Mouse (Mus musculus) thymus, adult 2 months (tissue): ENCODE measurements around the gene Plcg2.

ENCODE experiments used
- CTCF ChIP-seq: fragments of 200-500 bp; IDR thresholded peaks from 2 replicates; pipeline ENCODE4 v1.5.1; 2012; ENCODE audit warnings: mild to moderate bottlenecking, control low read depth, low read length, moderate library complexity, borderline replicate concordance; ENCODE audit not compliant: control insufficient read depth, poor library complexity, insufficient read depth; ENCODE audit errors: extremely low read depth
- POLR2A ChIP-seq: fragments of 200-500 bp; IDR thresholded peaks from 2 replicates; pipeline ENCODE4 v1.6.1; 2012; ENCODE audit warnings: mild to moderate bottlenecking, low read length, control low read depth, moderate library complexity; ENCODE audit not compliant: control insufficient read depth, poor library complexity, insufficient read depth; ENCODE audit errors: extremely low read depth

DNA sequence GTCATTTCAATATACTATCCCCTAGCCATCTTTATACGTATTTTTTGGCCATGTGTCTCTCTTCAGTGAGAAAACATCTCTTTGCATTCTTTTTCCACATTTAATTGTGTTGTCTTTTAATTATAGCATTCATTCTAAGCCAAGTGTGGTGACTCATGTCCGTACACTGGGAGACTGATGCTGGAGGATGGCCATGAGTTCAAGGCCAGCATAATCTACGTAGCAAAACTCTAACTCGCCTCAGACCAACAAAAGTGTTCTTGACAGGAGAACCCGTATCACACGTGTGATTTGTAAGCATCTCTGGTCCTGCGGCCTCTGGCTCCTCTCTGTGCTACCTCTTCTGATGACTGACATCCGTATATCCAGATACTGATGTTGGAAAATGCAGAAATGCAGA lies 13.4 kb upstream of the Plcg2 start:
- TF ChIP-seq POLR2A, result no peak
- no peak for TF ChIP-seq CTCF
